Mouse (Mus musculus) kidney, embryonic 14.5 days (tissue): ENCODE measurements around the gene Sulf2. TPM values are rescaled to one million over a fixed set of nuclear protein-coding genes. Genes with fewer than 3 reads are reported as not detected.

ENCODE experiments used
- ATAC-seq: fragments of 200-750 bp; cut with Nextera tagmentation; 2 replicates; pipeline ENCODE4 v1.8.0; 2017; ENCODE audit warnings: moderate number of reproducible peaks, mild to moderate bottlenecking, moderate TSS enrichment, moderate library complexity; ENCODE audit not compliant: low FRiP score, low TSS enrichment
- H3K27ac ChIP-seq: fragments of 300-500 bp; sonication (generic); 2 replicates; pipeline ENCODE4 v1.5.1; 2014; ENCODE audit warnings: low read depth, mild to moderate bottlenecking, low read length, moderate library complexity, mixed read lengths
- H3K27me3 ChIP-seq: fragments of 300-500 bp; sonication (generic); 2 replicates; pipeline ENCODE4 v1.6.1; 2014; ENCODE audit warnings: mild to moderate bottlenecking, low read length; ENCODE audit not compliant: control insufficient read depth, insufficient read depth
- H3K36me3 ChIP-seq: fragments of 300-500 bp; sonication (generic); 2 replicates; pipeline ENCODE4 v1.6.1; 2014; ENCODE audit warnings: low read length, mixed read lengths; ENCODE audit not compliant: control insufficient read depth, insufficient read depth
- H3K4me1 ChIP-seq: fragments of 300-500 bp; sonication (generic); 2 replicates; pipeline ENCODE4 v1.6.1; 2014; ENCODE audit warnings: low read length, mixed read lengths; ENCODE audit not compliant: control insufficient read depth, insufficient read depth
- H3K4me2 ChIP-seq: fragments of 300-500 bp; sonication (generic); replicated peaks from 2 replicates; pipeline ENCODE4 v1.6.1; 2014; ENCODE audit warnings: low read depth, mild to moderate bottlenecking, low read length
- H3K4me3 ChIP-seq: fragments of 300-500 bp; sonication (generic); 2 replicates; pipeline ENCODE4 v1.5.1; 2014; ENCODE audit warnings: mild to moderate bottlenecking, low read length
- H3K9ac ChIP-seq: fragments of 300-500 bp; sonication (generic); 2 replicates; pipeline ENCODE4 v1.6.1; 2014; ENCODE audit warnings: low read depth, mild to moderate bottlenecking, low read length, moderate library complexity
- H3K9me3 ChIP-seq: fragments of 300-500 bp; sonication (generic); 2 replicates; pipeline ENCODE4 v1.6.1; 2016; ENCODE audit warnings: low read length; ENCODE audit not compliant: control insufficient read depth
- WGBS: fragments of 180-500 bp; shearing (Covaris S2); extraction: QIAGEN DNeasy Blood & Tissue Kit; methylation state at CpG from one replicate; pipeline ENCODE4 v1.1.7; 2014; 5-methylcytosine and 5-hydroxymethylcytosine counted together
- polyA plus RNA-seq: library from polyadenylated mRNA; unstranded; fragments of >200 nt; fragmentation: Nextera tagmentation; extraction: Ambion mirVana; gene quantifications from 2 replicates; pipeline ENCODE4 v1.2.1, GENCODE M21; 2014

Gene Sulf2
- 69.3 and 80.4 TPM in 2 replicates for polyA plus RNA-seq

GRCm38 (mm10) chr2:166155454-166155815 is at the start of gene Sulf2:
Sulf2 (minus strand) TSS chr2:166155663.
- Histone ChIP-seq H3K36me3 (no peaks in the 10 kb centered on the region), H3K27me3 (no peaks in the 10 kb centered on the region), H3K4me1 (peaks cover 35% of the 10 kb centered on the region), H3K27ac (peak within 1 kb of the TSS; percentile 94), H3K9me3 (no peaks in the 10 kb centered on the region), H3K9ac (peak within 1 kb of the TSS; percentile 93), H3K4me3 (peak within 1 kb of the TSS; percentile 73), H3K4me2 (peak within 1 kb of the TSS; percentile 77)
- WGBS: under 1% methylated on average over 23 of the region's 23 CpGs
- peak; percentile 66 for ATAC-seq

GRCm38 (mm10) chr2:166204174-166204573 is 48.7 kb upstream of the Sulf2 start:
- H3K27me3 ChIP-seq: 0 out of 2 replicates have a peak, but pooled peaks cover 2% of the 10 kb centered on the region
- no peak overlapping the region for H3K4me2 ChIP-seq
- no peaks in the 10 kb centered on the region for H3K9me3 ChIP-seq
- no peak overlapping the region for H3K9ac ChIP-seq
- peaks cover 5% of the 10 kb centered on the region; the same call in 1 of the 2 replicates for H3K4me1 ChIP-seq
- no peak overlapping the region for H3K27ac ChIP-seq
- H3K36me3 ChIP-seq: no peaks in the 10 kb centered on the region
- ATAC-seq: no peak
- H3K4me3 ChIP-seq: no peak overlapping the region
- 82% methylated on average over 13 of the region's 13 CpGs for WGBS

GRCm38 (mm10) chr2:166203647-166204046 is 48.2 kb upstream of the Sulf2 start:
- Histone ChIP-seq H3K4me2 (no peak overlapping the region), H3K4me3 (no peak overlapping the region), H3K9me3 (no peaks in the 10 kb centered on the region), H3K27ac (no peak overlapping the region), H3K27me3 (0 out of 2 replicates have a peak, but pooled peaks cover 2% of the 10 kb centered on the region), H3K36me3 (no peaks in the 10 kb centered on the region), H3K4me1 (peaks cover 3% of the 10 kb centered on the region; the same call in 1 of the 2 replicates), H3K9ac (no peak overlapping the region)
- no peak for ATAC-seq
- WGBS: 81% methylated on average over 11 of the region's 12 CpGs

- no peaks in the 10 kb centered on the region for H3K36me3 ChIP-seq
- no peak for ATAC-seq
- H3K4me2 ChIP-seq: no peak overlapping the region
- H3K4me1 ChIP-seq: no peaks in the 10 kb centered on the region
- no peak overlapping the region for H3K4me3 ChIP-seq
- WGBS: 56% methylated on average over 7 of the region's 7 CpGs
- H3K27me3 ChIP-seq: 0 out of 2 replicates have a peak, but pooled peaks cover 2% of the 10 kb centered on the region
- H3K9ac ChIP-seq: no peak overlapping the region
- H3K9me3 ChIP-seq: no peaks in the 10 kb centered on the region; the same call in 1 of the 2 replicates
- H3K27ac ChIP-seq: no peak overlapping the region
Observed at GRCm38 (mm10) chr2:166197964-166198363, 42.5 kb upstream of the Sulf2 start.

GRCm38 (mm10) chr2:166197064-166197463 is 41.6 kb upstream of the Sulf2 start:
- Histone ChIP-seq H3K4me2 (no peak overlapping the region), H3K9me3 (no peaks in the 10 kb centered on the region; the same call in 1 of the 2 replicates), H3K4me1 (no peaks in the 10 kb centered on the region), H3K9ac (no peak overlapping the region), H3K4me3 (no peak overlapping the region), H3K27ac (no peak overlapping the region), H3K36me3 (no peaks in the 10 kb centered on the region), H3K27me3 (0 out of 2 replicates have a peak, but pooled peaks cover 2% of the 10 kb centered on the region)
- ATAC-seq: no peak
- WGBS: 50% methylated on average over 6 of the region's 6 CpGs

- Histone ChIP-seq H3K4me1 (peaks cover under 1% of the 10 kb centered on the region; the same call in 1 of the 2 replicates), H3K27me3 (0 out of 2 replicates have a peak, but pooled peaks cover 2% of the 10 kb centered on the region), H3K4me2 (no peak overlapping the region), H3K27ac (no peak overlapping the region), H3K9ac (no peak overlapping the region), H3K4me3 (no peak overlapping the region), H3K36me3 (no peaks in the 10 kb centered on the region), H3K9me3 (no peaks in the 10 kb centered on the region; the same call in 1 of the 2 replicates)
- WGBS: 60% methylated on average over 13 of the region's 13 CpGs
- no peak for ATAC-seq
Observed at GRCm38 (mm10) chr2:166196080-166196786, 40.8 kb upstream of the Sulf2 start.

GRCm38 (mm10) chr2:166195041-166195440 is 39.6 kb upstream of the Sulf2 start:
- ATAC-seq: no peak
- peaks cover 8% of the 10 kb centered on the region for H3K4me1 ChIP-seq
- WGBS: 81% methylated on average over 6 of the region's 6 CpGs

GRCm38 (mm10) chr2:166194112-166194758 is 38.8 kb upstream of the Sulf2 start:
- Histone ChIP-seq H3K4me3 (no peak overlapping the region), H3K27ac (no peak overlapping the region), H3K9me3 (no peaks in the 10 kb centered on the region; the same call in 1 of the 2 replicates), H3K4me2 (no peak overlapping the region), H3K4me1 (peaks cover 11% of the 10 kb centered on the region), H3K27me3 (no peaks in the 10 kb centered on the region), H3K36me3 (no peaks in the 10 kb centered on the region), H3K9ac (no peak overlapping the region)
- WGBS: 76% methylated on average over 16 of the region's 16 CpGs
- no peak for ATAC-seq

More at GRCm38 (mm10) chr2:166195041-166195440, 39.6 kb upstream of the Sulf2 start:
- H3K9me3 ChIP-seq: no peaks in the 10 kb centered on the region; the same call in 1 of the 2 replicates
- H3K4me3 ChIP-seq: no peak overlapping the region
- H3K36me3 ChIP-seq: no peaks in the 10 kb centered on the region
- H3K4me2 ChIP-seq: no peak overlapping the region
- no peak overlapping the region for H3K27ac ChIP-seq
- H3K9ac ChIP-seq: no peak overlapping the region
- H3K27me3 ChIP-seq: no peaks in the 10 kb centered on the region

GRCm38 (mm10) chr2:166193509-166193908 is 38.0 kb upstream of the Sulf2 start:
- 89% methylated on average over 3 of the region's 3 CpGs for WGBS
- Histone ChIP-seq H3K9me3 (no peaks in the 10 kb centered on the region; the same call in 1 of the 2 replicates), H3K36me3 (no peaks in the 10 kb centered on the region), H3K4me2 (no peak overlapping the region), H3K4me1 (peaks cover 11% of the 10 kb centered on the region), H3K27me3 (no peaks in the 10 kb centered on the region), H3K4me3 (no peak overlapping the region), H3K27ac (no peak overlapping the region), H3K9ac (no peak overlapping the region)
- no peak for ATAC-seq
